Mouse (Mus musculus) midbrain, postnatal 0 days (tissue): Measurements from ENCODE around the gene Ints12. TPM values are rescaled to one million over a fixed set of nuclear protein-coding genes. Genes with fewer than 3 reads are reported as not detected.

Source experiments
- ATAC-seq: fragments of 200-750 bp; cut with Nextera tagmentation; 2 replicates; pipeline ENCODE4 v1.8.0; 2017; ENCODE audit warnings: moderate number of reproducible peaks, mild to moderate bottlenecking, moderate TSS enrichment, moderate library complexity; ENCODE audit not compliant: low FRiP score
- DNase-seq: peaks from one replicate; pipeline ENCODE4 v3.0.0-alpha.2; 2015; ENCODE audit warnings: low spot score
- H3K27ac ChIP-seq: fragments of 300-500 bp; sonication (generic); 2 replicates; pipeline ENCODE4 v1.5.1; 2014; ENCODE audit warnings: low read depth, mild to moderate bottlenecking, low read length, mixed read lengths
- H3K27me3 ChIP-seq: fragments of 300-500 bp; sonication (generic); 2 replicates; pipeline ENCODE4 v1.6.1; 2014; ENCODE audit warnings: low read length, control low read depth, mixed read lengths; ENCODE audit not compliant: insufficient read depth
- H3K36me3 ChIP-seq: fragments of 300-500 bp; sonication (generic); 2 replicates; pipeline ENCODE4 v1.6.1; 2014; ENCODE audit warnings: low read length, control low read depth, mixed read lengths; ENCODE audit not compliant: insufficient read depth
- H3K4me1 ChIP-seq: fragments of 300-500 bp; sonication (generic); 2 replicates; pipeline ENCODE4 v1.6.1; 2014; ENCODE audit warnings: mild to moderate bottlenecking, control low read depth, antibody characterized with exemption, low read length, mixed read lengths; ENCODE audit not compliant: insufficient read depth
- H3K4me2 ChIP-seq: fragments of 300-500 bp; sonication (generic); 2 replicates; pipeline ENCODE4 v1.6.1; 2014; ENCODE audit warnings: low read depth, mild to moderate bottlenecking, low read length, mixed read lengths; ENCODE audit not compliant: poor library complexity, severe bottlenecking
- H3K4me3 ChIP-seq: fragments of 300-500 bp; sonication (generic); 2 replicates; pipeline ENCODE4 v1.5.1; 2014; ENCODE audit warnings: low read depth, mild to moderate bottlenecking, low read length, moderate library complexity
- H3K9ac ChIP-seq: fragments of 300-500 bp; sonication (generic); replicated peaks from 2 replicates; pipeline ENCODE4 v1.6.1; 2014; ENCODE audit warnings: mild to moderate bottlenecking, low read length, moderate library complexity, mixed read lengths; ENCODE audit not compliant: poor library complexity, severe bottlenecking
- H3K9me3 ChIP-seq: fragments of 300-500 bp; sonication (generic); 2 replicates; pipeline ENCODE4 v1.6.1; 2016; ENCODE audit warnings: low read length, control low read depth
- CTCF ChIP-seq: IDR thresholded peaks from 2 replicates; pipeline ENCODE4 v1.5.1; 2016; ENCODE audit warnings: antibody characterized with exemption, mild to moderate bottlenecking
- WGBS: fragments of 180-500 bp; shearing (Covaris S2); extraction: QIAGEN DNeasy Blood & Tissue Kit; methylation state at CpG from one replicate; pipeline ENCODE4 v1.1.7; 2014; 5-methylcytosine and 5-hydroxymethylcytosine counted together
- polyA plus RNA-seq: library from polyadenylated mRNA; unstranded; fragments of >200 nt; fragmentation: Nextera tagmentation; extraction: Ambion mirVana; gene quantifications from 2 replicates; pipeline ENCODE4 v1.2.1, GENCODE M21; 2015
- total RNA-seq: library from RNA; depleted of rRNA; stranded (reverse); fragments of >200 nt; gene quantifications from 2 replicates; pipeline ENCODE4 v1.2.3, GENCODE M21; 2014; rRNA removed

Ints12 gene
- total and polyA plus RNA-seq, 2 experiments from 2014 or later = 9.0 to 11.3 TPM

DNA sequence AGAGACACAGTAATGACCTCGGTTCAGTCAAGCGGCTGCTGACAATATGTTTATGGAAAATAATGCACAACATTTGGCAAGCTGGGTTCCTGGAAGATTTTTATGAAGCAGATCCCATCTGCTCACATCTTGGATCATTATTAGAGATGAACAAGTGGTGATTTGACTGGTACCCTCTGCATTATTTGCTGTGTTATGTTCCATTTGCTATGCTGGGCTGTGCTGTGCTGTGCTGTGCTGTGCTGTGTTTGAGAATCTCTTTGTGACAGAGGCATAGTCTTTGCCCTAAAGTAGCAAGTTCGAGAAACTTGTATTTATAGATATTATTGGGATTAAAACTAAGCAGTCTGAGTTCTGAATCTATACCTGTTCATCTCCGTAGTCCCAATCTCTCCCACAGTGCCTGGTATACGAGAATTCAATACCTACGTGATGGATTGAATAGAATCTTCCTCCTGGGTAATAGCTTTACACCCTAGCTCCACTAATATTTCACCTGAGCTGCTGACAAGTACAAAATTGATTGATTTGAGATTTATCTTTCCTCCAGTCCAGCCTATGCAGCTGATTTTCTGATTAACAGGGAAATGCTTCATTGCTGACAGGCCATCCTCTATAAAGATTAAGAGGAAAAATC is 53.0 kb downstream of the Ints12 start:
- H3K36me3 ChIP-seq = no peaks in the 10 kb centered on the region
- no peaks in the 10 kb centered on the region for H3K27me3 ChIP-seq
- no peak overlapping the region for H3K9ac ChIP-seq
- DNase-seq (peak; percentile 17), ATAC-seq (no peak)
- H3K9me3 ChIP-seq = no peaks in the 10 kb centered on the region
- H3K4me3 ChIP-seq = no peak overlapping the region
- TF ChIP-seq CTCF = no peak
- no peaks in the 10 kb centered on the region for H3K4me1 ChIP-seq
- 72% methylated on average over 6 of the region's 6 CpGs for WGBS
- H3K4me2 ChIP-seq = no peak overlapping the region
- no peak overlapping the region for H3K27ac ChIP-seq

DNA sequence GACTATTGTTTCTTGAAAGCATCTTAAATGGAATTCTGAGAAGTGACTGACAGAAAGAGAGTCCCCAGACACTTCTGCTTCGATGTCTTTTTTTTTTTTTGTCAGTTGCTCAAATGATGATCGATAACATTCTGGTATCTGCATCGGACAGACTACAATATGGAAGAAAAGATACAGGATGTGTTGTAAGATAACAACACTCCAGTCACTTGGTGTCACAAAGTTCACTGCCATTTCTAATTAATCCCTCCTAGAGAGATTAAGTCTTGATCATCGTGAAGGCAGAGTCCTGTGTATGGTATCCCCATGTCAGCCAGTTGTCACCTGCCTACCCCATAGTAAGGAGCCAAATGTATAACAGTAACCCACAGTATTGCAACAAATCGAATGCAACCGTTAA is 60.0 kb downstream of the Ints12 start:
- Histone ChIP-seq H3K9ac (no peak overlapping the region), H3K36me3 (no peaks in the 10 kb centered on the region), H3K4me1 (no peaks in the 10 kb centered on the region), H3K27me3 (no peaks in the 10 kb centered on the region), H3K4me3 (no peak overlapping the region), H3K4me2 (no peak overlapping the region), H3K9me3 (no peaks in the 10 kb centered on the region), H3K27ac (no peak overlapping the region)
- WGBS = 64% methylated on average over 6 of the region's 6 CpGs
- DNase-seq (no peak), ATAC-seq (no peak)
- no peak for TF ChIP-seq CTCF

DNA sequence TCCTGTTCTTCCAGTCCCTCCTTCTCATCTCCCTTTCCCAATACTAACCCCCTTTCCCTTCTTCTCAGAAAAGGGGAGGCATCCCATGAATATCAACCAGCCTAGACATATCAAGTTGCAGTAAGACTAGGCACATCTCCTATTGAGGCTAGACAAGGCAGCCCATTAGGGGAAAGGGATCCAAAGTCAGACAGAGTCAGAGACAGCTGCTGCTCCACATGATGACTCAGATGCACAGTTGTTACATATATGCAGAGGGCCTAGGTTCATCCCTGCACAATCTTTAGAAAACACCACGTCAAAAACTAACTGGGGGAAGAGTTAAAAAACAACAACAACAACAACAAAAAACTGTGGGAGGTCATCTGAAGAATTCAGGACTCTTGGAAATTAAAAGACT is 61.2 kb downstream of the Ints12 start:
- no peak for DNase-seq
- no peak for ATAC-seq
- 54% methylated on average over 1 of the region's 1 CpGs for WGBS
- no peaks in the 10 kb centered on the region for H3K9me3 ChIP-seq
- H3K4me3 ChIP-seq = no peak overlapping the region
- no peak overlapping the region for H3K27ac ChIP-seq
- no peaks in the 10 kb centered on the region for H3K27me3 ChIP-seq
- H3K9ac ChIP-seq = no peak overlapping the region
- H3K4me2 ChIP-seq = no peak overlapping the region
- H3K4me1 ChIP-seq = no peaks in the 10 kb centered on the region
- no peak for TF ChIP-seq CTCF
- no peaks in the 10 kb centered on the region for H3K36me3 ChIP-seq

DNA sequence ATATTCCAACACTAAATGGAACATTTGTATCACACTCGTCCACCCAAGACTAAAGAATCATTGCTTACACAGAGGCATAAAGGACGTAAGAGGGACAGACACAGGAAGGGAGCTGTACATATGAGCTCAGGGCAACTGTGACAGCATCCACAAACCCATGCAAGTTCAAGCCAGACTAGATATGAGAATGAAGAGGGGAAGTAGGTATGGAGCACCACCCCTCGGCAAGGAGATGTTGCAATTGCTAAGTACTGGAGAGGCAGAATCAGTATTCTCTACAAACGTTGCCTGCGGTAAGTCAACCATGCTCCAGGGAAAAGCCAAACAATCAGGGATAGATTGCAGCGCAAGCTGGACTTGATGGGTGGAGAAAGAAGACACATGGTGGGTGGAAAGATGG is 62.0 kb downstream of the Ints12 start:
- Histone ChIP-seq H3K4me3 (no peak overlapping the region), H3K9me3 (no peaks in the 10 kb centered on the region), H3K4me1 (no peaks in the 10 kb centered on the region), H3K36me3 (no peaks in the 10 kb centered on the region), H3K4me2 (no peak overlapping the region), H3K27me3 (no peaks in the 10 kb centered on the region), H3K9ac (no peak overlapping the region), H3K27ac (no peak overlapping the region)
- WGBS = 83% methylated on average over 6 of the region's 6 CpGs
- TF ChIP-seq CTCF = no peak
- no peak for ATAC-seq
- DNase-seq = no peak

- no peak for TF ChIP-seq CTCF
- Histone ChIP-seq H3K27ac (peak overlapping the region; percentile 55), H3K27me3 (no peaks in the 10 kb centered on the region), H3K4me2 (no peak overlapping the region), H3K4me3 (no peak overlapping the region), H3K4me1 (no peaks in the 10 kb centered on the region), H3K9me3 (no peaks in the 10 kb centered on the region), H3K9ac (peak overlapping the region; percentile 42; the same call in 1 of the 2 replicates), H3K36me3 (no peaks in the 10 kb centered on the region)
- peak; percentile 78; the same call in 1 of the 2 replicates for ATAC-seq
- 30% methylated on average over 8 of the region's 8 CpGs for WGBS
- DNase-seq = peak; percentile 29
Observed at GRCm38 (mm10) chr3:133154683-133155082, 63.0 kb downstream of the Ints12 start.

- no peak overlapping the region for H3K9ac ChIP-seq
- no peaks in the 10 kb centered on the region for H3K27me3 ChIP-seq
- no peak overlapping the region for H3K4me3 ChIP-seq
- no peak for TF ChIP-seq CTCF
- no peaks in the 10 kb centered on the region for H3K36me3 ChIP-seq
- H3K4me2 ChIP-seq = no peak overlapping the region
- ATAC-seq (no peak), DNase-seq (peak; percentile 40)
- H3K9me3 ChIP-seq = no peaks in the 10 kb centered on the region
- H3K27ac ChIP-seq = no peak overlapping the region
- whole genome bisulfite sequencing = 67% methylated on average over 5 of the region's 5 CpGs
- no peaks in the 10 kb centered on the region; the same call in 1 of the 2 replicates for H3K4me1 ChIP-seq
Observed at GRCm38 (mm10) chr3:133158260-133158659, 66.6 kb downstream of the Ints12 start.

Other genes with a start within 250 kb of the Ints12 start
- 20.9 and 21.9 TPM in 2 replicates for gene Npnt, start 141.5 kb upstream of the Ints12 start, total RNA-seq
- 36.4 and 43.8 TPM in 2 replicates for gene Npnt, start 141.5 kb upstream of the Ints12 start, polyA plus RNA-seq
- gene Gstcd, start 193 bp downstream of the Ints12 start, total RNA-seq = 10.8 and 15.3 TPM in 2 replicates
- 1.5 and 2.6 TPM in 2 replicates for gene Gstcd, start 193 bp downstream of the Ints12 start, polyA plus RNA-seq
- gene Arhgef38, start 143.1 kb downstream of the Ints12 start, total RNA-seq = 0.22 TPM in 1 of 2 replicates, not detected in the other
- 0.06 and 0.20 TPM in 2 replicates for gene Arhgef38, start 143.1 kb downstream of the Ints12 start, polyA plus RNA-seq
- 33.1 and 55.0 TPM in 2 replicates for gene Ppa2, start 218.3 kb downstream of the Ints12 start, total RNA-seq
- 99.4 and 100 TPM in 2 replicates for gene Ppa2, start 218.3 kb downstream of the Ints12 start, polyA plus RNA-seq